Mouse (Mus musculus): ENCODE measurements around the gene Slf2. TPM values are rescaled to one million over a fixed set of nuclear protein-coding genes. Genes with fewer than 3 reads are reported as not detected.

The Slf2 gene
- polyA plus RNA-seq, 1 experiment from 2014 or later, result 56.7 TPM

GRCm38 (mm10) chr19:44903343-44904000, 27.5 kb upstream of the Slf2 start:
- Histone ChIP-seq H3K4me3 (ENCODE audit: low read depth, low read length) (no peak overlapping the region), H3K27ac (ENCODE audit: low read length) (peak overlapping the region; percentile 86; the same call in 1 of the 2 replicates), H3K4me1 (ENCODE audit: control insufficient read depth, insufficient read depth, low read length) (peaks cover 42% of the 10 kb centered on the region), H3K36me3 (ENCODE audit: control insufficient read depth, insufficient read depth, low read length) (no peaks in the 10 kb centered on the region), H3K9ac (replicated peaks; ENCODE audit: low read depth, low read length) (no peak overlapping the region), H3K4me2 (replicated peaks; ENCODE audit: low read depth, low read length) (no peak overlapping the region), H3K27me3 (ENCODE audit: control insufficient read depth, insufficient read depth, low read length) (no peaks in the 10 kb centered on the region), H3K9me3 (ENCODE audit: control insufficient read depth, low read depth, low read length) (no peaks in the 10 kb centered on the region)
- 62% methylated on average over 6 of the region's 6 CpGs for WGBS
- ATAC-seq (ENCODE audit: insufficient number of reproducible peaks, insufficient read depth, low FRiP score, low read depth), result no peak

DNA sequence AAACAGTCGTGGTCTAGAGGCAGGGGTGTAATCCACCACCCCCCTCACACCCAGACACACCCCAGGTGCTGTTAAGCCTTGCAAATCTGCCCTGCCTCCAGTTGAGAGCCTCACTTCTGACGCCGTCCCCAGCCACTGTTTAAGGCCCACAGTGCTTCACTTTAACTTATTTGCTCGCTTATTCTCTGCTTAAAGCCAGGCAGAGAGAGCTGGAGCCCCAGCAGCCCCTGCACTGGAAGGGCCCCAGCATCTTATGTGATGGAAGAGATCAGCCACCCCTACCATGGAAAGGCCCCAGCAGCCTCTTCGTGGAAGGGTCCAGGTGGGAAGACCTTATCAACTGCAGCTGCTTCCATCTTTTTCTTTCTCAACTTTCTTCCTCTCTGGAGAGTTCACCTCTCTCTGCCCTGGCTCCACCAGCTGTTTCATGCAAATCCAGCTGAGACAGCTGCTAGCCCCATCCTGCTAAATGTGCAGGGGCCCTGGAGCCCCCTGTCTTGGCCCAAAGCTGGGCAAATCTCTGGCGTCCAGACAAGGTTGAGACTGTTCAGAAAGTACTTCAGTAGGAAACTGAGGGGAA, 26.7 kb upstream of the Slf2 start:
- no peaks in the 10 kb centered on the region for H3K27me3 ChIP-seq (ENCODE audit: control insufficient read depth, insufficient read depth, low read length)
- WGBS, result 24% methylated on average over 6 of the region's 6 CpGs
- H3K9ac ChIP-seq (replicated peaks; ENCODE audit: low read depth, low read length), result no peak overlapping the region
- no peaks in the 10 kb centered on the region for H3K36me3 ChIP-seq (ENCODE audit: control insufficient read depth, insufficient read depth, low read length)
- H3K4me2 ChIP-seq (replicated peaks; ENCODE audit: low read depth, low read length), result no peak overlapping the region
- H3K4me1 ChIP-seq (ENCODE audit: control insufficient read depth, insufficient read depth, low read length), result peaks cover 44% of the 10 kb centered on the region
- no peaks in the 10 kb centered on the region for H3K9me3 ChIP-seq (ENCODE audit: control insufficient read depth, low read depth, low read length)
- H3K27ac ChIP-seq (ENCODE audit: low read length), result peak overlapping the region; percentile 86
- H3K4me3 ChIP-seq (ENCODE audit: low read depth, low read length), result no peak overlapping the region
- ATAC-seq (ENCODE audit: insufficient number of reproducible peaks, insufficient read depth, low FRiP score, low read depth), result no peak

DNA sequence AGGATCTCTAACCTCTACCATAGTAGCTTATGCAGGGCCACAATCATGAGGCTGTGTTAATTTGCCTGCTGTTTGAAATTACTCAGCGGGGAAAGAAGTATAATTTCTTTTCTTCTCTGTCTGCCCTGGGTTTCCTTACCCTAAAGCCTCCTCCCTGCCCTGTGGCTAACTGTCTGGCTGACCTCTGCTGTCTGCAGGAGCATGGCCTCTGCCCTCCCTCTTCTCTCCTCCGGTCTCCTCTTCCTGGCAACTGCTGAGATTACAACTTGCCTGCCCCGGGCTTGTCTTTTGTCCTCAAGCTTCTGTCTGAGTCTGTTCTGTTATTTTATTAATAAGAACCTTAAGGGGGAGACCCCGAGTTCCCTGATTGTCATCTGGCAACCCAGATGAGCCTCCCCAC, 25.6 kb upstream of the Slf2 start:
- H3K4me1 ChIP-seq (ENCODE audit: control insufficient read depth, insufficient read depth, low read length), result peaks cover 44% of the 10 kb centered on the region
- H3K4me3 ChIP-seq (ENCODE audit: low read depth, low read length), result no peak overlapping the region
- no peaks in the 10 kb centered on the region for H3K36me3 ChIP-seq (ENCODE audit: control insufficient read depth, insufficient read depth, low read length)
- no peaks in the 10 kb centered on the region for H3K27me3 ChIP-seq (ENCODE audit: control insufficient read depth, insufficient read depth, low read length)
- no peak for ATAC-seq (ENCODE audit: insufficient number of reproducible peaks, insufficient read depth, low FRiP score, low read depth)
- H3K4me2 ChIP-seq (replicated peaks; ENCODE audit: low read depth, low read length), result no peak overlapping the region
- H3K27ac ChIP-seq (ENCODE audit: low read length), result peak overlapping the region; percentile 86; the same call in 1 of the 2 replicates
- 46% methylated on average over 4 of the region's 4 CpGs for WGBS
- no peak overlapping the region for H3K9ac ChIP-seq (replicated peaks; ENCODE audit: low read depth, low read length)
- H3K9me3 ChIP-seq (ENCODE audit: control insufficient read depth, low read depth, low read length), result no peaks in the 10 kb centered on the region

- H3K4me1 ChIP-seq (ENCODE audit: control insufficient read depth, insufficient read depth, low read length), result peaks cover 32% of the 10 kb centered on the region
Observed at GRCm38 (mm10) chr19:44907851-44908690, 22.9 kb upstream of the Slf2 start.

DNA sequence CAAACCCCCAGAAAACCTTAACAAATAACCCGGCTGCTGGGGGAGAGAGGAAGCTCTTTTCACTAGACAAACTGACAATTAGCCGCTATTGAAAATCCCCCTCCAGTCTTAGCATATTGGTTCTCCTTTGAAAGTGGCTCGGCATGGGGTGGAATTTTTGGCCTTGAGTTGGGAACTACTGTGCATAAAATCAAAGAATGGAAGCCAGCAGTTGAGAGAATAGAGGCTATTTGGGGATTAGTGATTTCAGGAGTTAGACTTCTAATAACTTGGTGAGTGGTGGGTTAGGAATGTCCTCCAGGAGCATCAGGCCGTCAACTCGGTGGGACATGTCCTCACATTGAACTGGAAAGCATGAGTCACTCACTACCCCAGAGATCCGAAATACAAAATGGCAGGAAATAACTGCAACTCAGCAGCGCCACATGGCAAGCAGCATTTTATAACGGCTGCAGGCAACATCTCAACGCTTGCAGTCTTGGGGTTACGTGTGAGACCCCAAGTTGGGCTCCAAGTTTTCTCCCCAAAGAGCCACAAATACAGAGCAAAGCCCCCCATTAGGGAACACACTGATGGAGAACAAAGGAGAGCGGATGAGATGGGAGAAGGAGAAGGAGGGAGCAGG, 22.0 kb upstream of the Slf2 start:
- ATAC-seq (ENCODE audit: insufficient number of reproducible peaks, insufficient read depth, low FRiP score, low read depth), result no peak

More at GRCm38 (mm10) chr19:44907851-44908690, 22.9 kb upstream of the Slf2 start:
- Histone ChIP-seq H3K9ac (replicated peaks; ENCODE audit: low read depth, low read length) (no peak overlapping the region), H3K27me3 (ENCODE audit: control insufficient read depth, insufficient read depth, low read length) (no peaks in the 10 kb centered on the region), H3K4me2 (replicated peaks; ENCODE audit: low read depth, low read length) (0 out of 2 replicates have a peak overlapping the region, but pooled peaks have one; percentile 0), H3K27ac (ENCODE audit: low read length) (peak overlapping the region; percentile 80), H3K36me3 (ENCODE audit: control insufficient read depth, insufficient read depth, low read length) (no peaks in the 10 kb centered on the region), H3K9me3 (ENCODE audit: control insufficient read depth, low read depth, low read length) (no peaks in the 10 kb centered on the region), H3K4me3 (ENCODE audit: low read depth, low read length) (no peak overlapping the region)
- WGBS, result 28% methylated on average over 15 of the region's 15 CpGs
- peak; percentile 81; the same call in 1 of the 2 replicates for ATAC-seq (ENCODE audit: insufficient number of reproducible peaks, insufficient read depth, low FRiP score, low read depth)

GRCm38 (mm10) chr19:44914481-44915249, 16.3 kb upstream of the Slf2 start:
- Histone ChIP-seq H3K4me1 (ENCODE audit: control insufficient read depth, insufficient read depth, low read length) (peaks cover 6% of the 10 kb centered on the region; the same call in 1 of the 2 replicates), H3K9ac (replicated peaks; ENCODE audit: low read depth, low read length) (no peak overlapping the region), H3K4me3 (ENCODE audit: low read depth, low read length) (no peak overlapping the region), H3K4me2 (replicated peaks; ENCODE audit: low read depth, low read length) (no peak overlapping the region), H3K9me3 (ENCODE audit: control insufficient read depth, low read depth, low read length) (no peaks in the 10 kb centered on the region), H3K27me3 (ENCODE audit: control insufficient read depth, insufficient read depth, low read length) (no peaks in the 10 kb centered on the region), H3K36me3 (ENCODE audit: control insufficient read depth, insufficient read depth, low read length) (no peaks in the 10 kb centered on the region), H3K27ac (ENCODE audit: low read length) (peak overlapping the region; percentile 86)
- WGBS, result 33% methylated on average over 10 of the region's 10 CpGs
- peak; percentile 61; the same call in 1 of the 2 replicates for ATAC-seq (ENCODE audit: insufficient number of reproducible peaks, insufficient read depth, low FRiP score, low read depth)

More for the DNA sequence above, 22.0 kb upstream of the Slf2 start:
- WGBS, result 60% methylated on average over 11 of the region's 11 CpGs
- H3K4me1 ChIP-seq (ENCODE audit: control insufficient read depth, insufficient read depth, low read length), result peaks cover 25% of the 10 kb centered on the region
- H3K9me3 ChIP-seq (ENCODE audit: control insufficient read depth, low read depth, low read length), result no peaks in the 10 kb centered on the region
- no peaks in the 10 kb centered on the region for H3K27me3 ChIP-seq (ENCODE audit: control insufficient read depth, insufficient read depth, low read length)
- H3K9ac ChIP-seq (replicated peaks; ENCODE audit: low read depth, low read length), result no peak overlapping the region
- peak overlapping the region; percentile 80 for H3K27ac ChIP-seq (ENCODE audit: low read length)
- H3K4me3 ChIP-seq (ENCODE audit: low read depth, low read length), result no peak overlapping the region
- no peak overlapping the region for H3K4me2 ChIP-seq (replicated peaks; ENCODE audit: low read depth, low read length)
- H3K36me3 ChIP-seq (ENCODE audit: control insufficient read depth, insufficient read depth, low read length), result no peaks in the 10 kb centered on the region

DNA sequence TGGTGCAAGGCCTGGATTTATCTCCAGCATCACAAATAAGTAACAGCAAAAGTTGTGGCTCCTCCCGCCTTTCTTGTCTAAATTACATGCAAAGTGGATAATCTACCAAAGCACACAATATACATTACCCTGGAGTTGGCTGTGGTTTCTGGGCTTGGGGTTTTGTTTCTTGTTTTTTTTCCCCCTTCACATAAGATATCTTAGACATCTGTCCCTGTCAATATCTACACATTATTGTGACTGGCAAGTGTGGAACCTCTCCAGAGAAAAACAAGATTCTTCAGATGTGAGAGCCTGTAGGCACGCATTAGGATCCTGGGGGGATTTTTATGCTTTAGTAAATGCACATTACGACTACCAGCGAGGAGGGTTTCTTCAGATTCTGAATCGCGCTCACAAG, 12.8 kb upstream of the Slf2 start:
- Histone ChIP-seq H3K27me3 (ENCODE audit: control insufficient read depth, insufficient read depth, low read length) (no peaks in the 10 kb centered on the region), H3K4me3 (ENCODE audit: low read depth, low read length) (no peak overlapping the region), H3K36me3 (ENCODE audit: control insufficient read depth, insufficient read depth, low read length) (no peaks in the 10 kb centered on the region), H3K9me3 (ENCODE audit: control insufficient read depth, low read depth, low read length) (no peaks in the 10 kb centered on the region), H3K27ac (ENCODE audit: low read length) (no peak overlapping the region), H3K4me2 (replicated peaks; ENCODE audit: low read depth, low read length) (no peak overlapping the region), H3K4me1 (ENCODE audit: control insufficient read depth, insufficient read depth, low read length) (peaks cover 13% of the 10 kb centered on the region; the same call in 1 of the 2 replicates), H3K9ac (replicated peaks; ENCODE audit: low read depth, low read length) (no peak overlapping the region)
- ATAC-seq (ENCODE audit: insufficient number of reproducible peaks, insufficient read depth, low FRiP score, low read depth), result no peak
- 83% methylated on average over 6 of the region's 6 CpGs for WGBS

Data from stomach, embryonic 14.5 days (tissue).